Mouse (Mus musculus): ENCODE data around the gene Hist1h2bb.
A peak's percentile ranks its signal among the peaks of the same experiment; 100 is the strongest.

DNA sequence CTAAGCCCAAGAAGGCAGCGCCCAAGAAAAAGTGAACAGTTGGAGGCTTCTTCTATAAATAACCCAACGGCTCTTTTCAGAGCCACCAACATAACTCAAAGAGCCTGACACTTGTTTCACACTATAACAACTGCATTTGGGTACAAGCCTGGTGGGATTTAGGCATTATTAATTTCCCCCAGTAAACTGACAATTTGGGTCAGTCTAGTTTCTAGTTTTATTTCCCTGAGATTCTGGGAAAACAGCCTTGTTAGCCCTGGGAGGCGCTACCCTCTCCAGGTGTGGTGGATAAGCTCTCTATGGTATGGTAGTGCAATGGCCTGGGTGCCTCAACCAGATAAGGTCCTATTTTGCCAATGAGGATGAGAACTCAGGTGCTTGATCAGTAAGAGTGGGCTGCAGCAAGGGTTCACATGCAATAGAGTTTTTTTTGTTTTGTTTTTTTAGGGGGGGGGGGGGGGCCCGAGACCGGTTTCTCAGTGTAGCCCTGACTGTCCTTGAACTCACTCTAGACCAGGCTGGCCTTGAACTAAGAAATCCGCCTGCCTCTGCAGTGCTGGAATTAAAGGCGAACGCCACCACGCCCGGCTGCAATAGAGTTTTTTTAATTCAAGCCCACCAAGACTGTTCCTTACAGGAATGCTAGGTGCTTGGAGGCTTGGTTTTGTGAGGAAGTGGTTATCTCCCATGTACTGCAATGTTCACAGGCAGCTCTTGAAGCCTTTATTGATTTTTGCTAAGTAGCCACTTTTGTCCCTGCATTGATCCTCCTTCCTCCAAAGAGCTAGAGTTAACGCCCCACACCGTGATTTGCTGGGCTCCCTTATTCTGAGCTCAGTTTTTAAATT is 18.0 kb downstream of the Hist1h2bb start:
- TF ChIP-seq CTCF (IDR thresholded peaks at IDR 0.05; ENCODE audit: low read depth, low read length) (no peak), POLR2A (IDR thresholded peaks at IDR 0.05; ENCODE audit: insufficient read depth, low read length) (peak; percentile 42)

Data from ES-Bruce4 (cell line).